Mouse (Mus musculus) liver, embryonic 11.5 days (tissue): Measurements from ENCODE around the gene Nek8. TPM values are rescaled to one million over a fixed set of nuclear protein-coding genes. Genes with fewer than 3 reads are reported as not detected.
"Not testable (repeated sequence)": the region's sequence is repeated elsewhere in the genome, so short reads cannot be mapped to it uniquely, and the experiment has no call there.

Experiments used
- ATAC-seq: fragments of 200-750 bp; cut with Nextera tagmentation; replicated peaks from 2 replicates; pipeline ENCODE4 v1.8.0; 2017; ENCODE audit warnings: moderate number of reproducible peaks, mild to moderate bottlenecking, moderate TSS enrichment, moderate library complexity; ENCODE audit not compliant: low FRiP score
- DNase-seq: peaks from one replicate; pipeline ENCODE4 v3.0.0-alpha.2; 2017; ENCODE audit warnings: low spot score
- H3K27ac ChIP-seq: fragments of 300-500 bp; sonication (generic); 2 replicates; pipeline ENCODE4 v1.5.1; 2014; ENCODE audit warnings: mild to moderate bottlenecking, low read depth, low read length, control low read depth
- H3K27me3 ChIP-seq: fragments of 300-500 bp; sonication (generic); replicated peaks from 2 replicates; pipeline ENCODE4 v1.6.1; 2014; ENCODE audit warnings: low read length, mixed read lengths; ENCODE audit not compliant: control insufficient read depth, insufficient read depth
- H3K36me3 ChIP-seq: fragments of 300-500 bp; sonication (generic); 2 replicates; pipeline ENCODE4 v1.6.1; 2014; ENCODE audit warnings: mild to moderate bottlenecking, low read length, moderate library complexity, mixed read lengths; ENCODE audit not compliant: control insufficient read depth, insufficient read depth
- H3K4me1 ChIP-seq: fragments of 300-500 bp; sonication (generic); replicated peaks from 2 replicates; pipeline ENCODE4 v1.6.1; 2014; ENCODE audit warnings: low read length, mixed read lengths; ENCODE audit not compliant: control insufficient read depth, insufficient read depth
- H3K4me2 ChIP-seq: fragments of 300-500 bp; sonication (generic); 2 replicates; pipeline ENCODE4 v1.6.1; 2014; ENCODE audit warnings: mild to moderate bottlenecking, control low read depth, moderate library complexity
- H3K4me3 ChIP-seq: fragments of 300-500 bp; sonication (generic); 2 replicates; pipeline ENCODE4 v1.5.1; 2014; ENCODE audit warnings: low read depth, low read length, control low read depth
- H3K9ac ChIP-seq: fragments of 300-500 bp; sonication (generic); 2 replicates; pipeline ENCODE4 v1.6.1; 2014; ENCODE audit warnings: low read depth, low read length, control low read depth
- H3K9me3 ChIP-seq: fragments of 300-500 bp; sonication (generic); 2 replicates; pipeline ENCODE4 v1.6.1; 2016; ENCODE audit warnings: low read length, inconsistent platforms, mixed read lengths; ENCODE audit not compliant: control insufficient read depth
- WGBS: fragments of 180-500 bp; shearing (Covaris S2); extraction: QIAGEN DNeasy Blood & Tissue Kit; methylation state at CpG from one replicate; pipeline ENCODE4 v1.1.7; 2014; 5-methylcytosine and 5-hydroxymethylcytosine counted together
- polyA plus RNA-seq: library from polyadenylated mRNA; unstranded; fragments of >200 nt; fragmentation: Nextera tagmentation; extraction: Ambion mirVana; gene quantifications from 2 replicates; pipeline ENCODE4 v1.2.1, GENCODE M21; 2014

The Nek8 gene
- polyA plus RNA-seq, 1 experiment from 2014 or later: 14.3 TPM

- peaks cover 46% of the 10 kb centered on the region for H3K27me3 ChIP-seq
- peak overlapping the region; percentile 62 for H3K4me3 ChIP-seq
- no peaks in the 10 kb centered on the region for H3K9me3 ChIP-seq
- peak overlapping the region; percentile 73 for H3K27ac ChIP-seq
- peaks cover 4% of the 10 kb centered on the region; the same call in 1 of the 2 replicates for H3K36me3 ChIP-seq
- ATAC-seq: peak; percentile 66
- H3K4me1 ChIP-seq: peaks cover 16% of the 10 kb centered on the region
- under 1% methylated on average over 42 of the region's 42 CpGs for WGBS
- H3K9ac ChIP-seq: peak overlapping the region; percentile 72
- H3K4me2 ChIP-seq: peak overlapping the region; percentile 70
- peak; percentile 78 for DNase-seq
Observed at GRCm38 (mm10) chr11:78189234-78190040, 13.0 kb upstream of the Nek8 start.

- peak within 1 kb of the TSS; percentile 73 for H3K27ac ChIP-seq
- WGBS: 2% methylated on average over 80 of the region's 80 CpGs
Observed at GRCm38 (mm10) chr11:78188331-78189233, 12.1 kb upstream of the Nek8 start, which contains the start of gene Rab34. Gene Rab34 (plus strand): TSS chr11:78188430.

GRCm38 (mm10) chr11:78184702-78185101 is 8.2 kb upstream of the Nek8 start:
- 0 out of 2 replicates have a peak overlapping the region, but pooled peaks have one; percentile 15 for H3K4me3 ChIP-seq
- DNase-seq, H3K9ac ChIP-seq, H3K4me2 ChIP-seq, H3K9me3 ChIP-seq, ATAC-seq, H3K27ac ChIP-seq: not testable (repeated sequence)
- peaks cover 30% of the 10 kb centered on the region for H3K27me3 ChIP-seq
- 92% methylated on average over 6 of the region's 6 CpGs for WGBS
- peaks cover 24% of the 10 kb centered on the region for H3K4me1 ChIP-seq
- peaks cover 25% of the 10 kb centered on the region for H3K36me3 ChIP-seq

More at GRCm38 (mm10) chr11:78188331-78189233, 12.1 kb upstream of the Nek8 start, which contains the start of gene Rab34:
- peak within 1 kb of the TSS; percentile 72 for H3K9ac ChIP-seq
- H3K36me3 ChIP-seq: peaks cover 4% of the 10 kb centered on the region; the same call in 1 of the 2 replicates
- peaks cover 46% of the 10 kb centered on the region for H3K27me3 ChIP-seq
- H3K4me2 ChIP-seq: peak within 1 kb of the TSS; percentile 70
- H3K4me3 ChIP-seq: peak within 1 kb of the TSS; percentile 62
- DNase-seq (peak; percentile 79), ATAC-seq (peak; percentile 46)
- peaks cover 13% of the 10 kb centered on the region for H3K4me1 ChIP-seq
- H3K9me3 ChIP-seq: no peaks in the 10 kb centered on the region

GRCm38 (mm10) chr11:78183884-78184514 is 7.5 kb upstream of the Nek8 start:
- ATAC-seq: no peak
- peak overlapping the region; percentile 32; the same call in 1 of the 2 replicates for H3K27ac ChIP-seq
- H3K4me2 ChIP-seq: peak overlapping the region; percentile 73

GRCm38 (mm10) chr11:78182961-78183844 is 6.7 kb upstream of the Nek8 start, which contains the start of gene Rpl23a:
Gene Rpl23a (minus strand): TSS chr11:78183584.
- Histone ChIP-seq H3K9me3 (no peaks in the 10 kb centered on the region), H3K4me1 (peaks cover 15% of the 10 kb centered on the region), H3K27ac (peak within 1 kb of the TSS; percentile 95), H3K27me3 (peaks cover 15% of the 10 kb centered on the region), H3K4me3 (peak within 1 kb of the TSS; percentile 98), H3K9ac (peak within 1 kb of the TSS; percentile 93), H3K36me3 (peaks cover 26% of the 10 kb centered on the region), H3K4me2 (peak within 1 kb of the TSS; percentile 92)
- peak; percentile 82 for ATAC-seq
- under 1% methylated on average over 38 of the region's 38 CpGs for WGBS
- peak; percentile 80 for DNase-seq

More at GRCm38 (mm10) chr11:78183884-78184514, 7.5 kb upstream of the Nek8 start:
- Histone ChIP-seq H3K9ac (peak overlapping the region; percentile 59), H3K4me3 (peak overlapping the region; percentile 98), H3K36me3 (peaks cover 26% of the 10 kb centered on the region), H3K27me3 (peaks cover 23% of the 10 kb centered on the region), H3K9me3 (no peaks in the 10 kb centered on the region), H3K4me1 (peaks cover 18% of the 10 kb centered on the region)
- DNase-seq: no peak
- 39% methylated on average over 10 of the region's 10 CpGs for WGBS

GRCm38 (mm10) chr11:78182450-78182849 is 6.0 kb upstream of the Nek8 start:
- Histone ChIP-seq H3K9me3 (no peaks in the 10 kb centered on the region), H3K4me1 (peaks cover 15% of the 10 kb centered on the region), H3K27me3 (peaks cover 8% of the 10 kb centered on the region), H3K27ac (peak overlapping the region; percentile 95), H3K4me3 (peak overlapping the region; percentile 98), H3K36me3 (peaks cover 26% of the 10 kb centered on the region), H3K4me2 (peak overlapping the region; percentile 92), H3K9ac (peak overlapping the region; percentile 93)
- DNase-seq: no peak
- ATAC-seq: no peak
- WGBS: 3% methylated on average over 7 of the region's 7 CpGs

GRCm38 (mm10) chr11:78181830-78182357 is 5.4 kb upstream of the Nek8 start:
- Histone ChIP-seq H3K27ac (peak overlapping the region; percentile 95), H3K4me1 (peaks cover 15% of the 10 kb centered on the region)
- 26% methylated on average over 2 of the region's 2 CpGs for WGBS

More at GRCm38 (mm10) chr11:78181830-78182357, 5.4 kb upstream of the Nek8 start:
- ATAC-seq: no peak
- Histone ChIP-seq H3K4me3 (peak overlapping the region; percentile 98), H3K9me3 (no peaks in the 10 kb centered on the region), H3K9ac (peak overlapping the region; percentile 93), H3K36me3 (peaks cover 26% of the 10 kb centered on the region), H3K27me3 (peaks cover 5% of the 10 kb centered on the region), H3K4me2 (peak overlapping the region; percentile 92)
- no peak for DNase-seq
